Mouse (Mus musculus) embryonic facial prominence, embryonic 10.5 days (tissue): ENCODE measurements at regions not wholly inside any gene's neighbourhood (a gene's known extent, or its start where the extent isn't known, plus 50 kb on each side); places are given as distances from the start of the nearest gene placed in this dataset.

Experiments
- DNase-seq: peaks from one replicate; pipeline ENCODE4 v3.0.0-alpha.2; 2017; ENCODE audit warnings: low spot score
- H3K27ac ChIP-seq: fragments of 300-500 bp; sonication (generic); replicated peaks from 2 replicates; pipeline ENCODE4 v1.5.1; 2016; ENCODE audit warnings: mild to moderate bottlenecking
- H3K27me3 ChIP-seq: fragments of 300-500 bp; sonication (generic); replicated peaks from 2 replicates; pipeline ENCODE4 v1.6.1; 2016; ENCODE audit warnings: low read depth, mild to moderate bottlenecking; ENCODE audit not compliant: poor library complexity, severe bottlenecking
- H3K36me3 ChIP-seq: fragments of 300-500 bp; sonication (generic); replicated peaks from 2 replicates; pipeline ENCODE4 v1.6.1; 2016; ENCODE audit warnings: mild to moderate bottlenecking, moderate library complexity
- H3K4me1 ChIP-seq: fragments of 300-500 bp; sonication (generic); 2 replicates; pipeline ENCODE4 v1.6.1; 2016
- H3K4me3 ChIP-seq: fragments of 300-500 bp; sonication (generic); 2 replicates; pipeline ENCODE4 v1.5.1; 2016; ENCODE audit warnings: mild to moderate bottlenecking, moderate library complexity
- H3K9me3 ChIP-seq: fragments of 300-500 bp; sonication (generic); 2 replicates; pipeline ENCODE4 v1.6.1; 2016; ENCODE audit warnings: mild to moderate bottlenecking
- WGBS: fragments of 180-500 bp; shearing (Covaris S2); methylation state at CpG from one replicate; pipeline ENCODE4 v1.1.7; 2016; 5-methylcytosine and 5-hydroxymethylcytosine counted together

- no peak for DNase-seq
- H3K36me3 ChIP-seq, result no peaks in the 10 kb centered on the region
- H3K27ac ChIP-seq, result no peak overlapping the region
- peaks cover 15% of the 10 kb centered on the region for H3K4me1 ChIP-seq
- H3K4me3 ChIP-seq, result no peak overlapping the region
- peaks cover 43% of the 10 kb centered on the region for H3K27me3 ChIP-seq
- peaks cover 6% of the 10 kb centered on the region; the same call in 1 of the 2 replicates for H3K9me3 ChIP-seq
- WGBS, result 13% methylated on average over 6 of the region's 6 CpGs
These were observed 241.1 kb upstream of the Irx3 start for GRCm38 (mm10) chr8:92042951-92043350.

- H3K27me3 ChIP-seq, result peaks cover 81% of the 10 kb centered on the region
- H3K36me3 ChIP-seq, result no peaks in the 10 kb centered on the region
- WGBS, result 49% methylated on average over 9 of the region's 9 CpGs
- H3K4me3 ChIP-seq, result no peak overlapping the region
- H3K9me3 ChIP-seq, result no peaks in the 10 kb centered on the region
- no peak for DNase-seq
- H3K4me1 ChIP-seq, result peaks cover 31% of the 10 kb centered on the region
- no peak overlapping the region for H3K27ac ChIP-seq
These were observed 228.1 kb upstream of the Irx3 start for GRCm38 (mm10) chr8:92029954-92030353.

GRCm38 (mm10) chr8:92029516-92029915, 227.6 kb upstream of the Irx3 start:
- H3K27me3 ChIP-seq, result peaks cover 81% of the 10 kb centered on the region
- H3K4me1 ChIP-seq, result peaks cover 31% of the 10 kb centered on the region
- H3K27ac ChIP-seq, result no peak overlapping the region
- WGBS, result 54% methylated on average over 6 of the region's 6 CpGs
- no peaks in the 10 kb centered on the region for H3K9me3 ChIP-seq
- no peak for DNase-seq
- no peak overlapping the region for H3K4me3 ChIP-seq
- H3K36me3 ChIP-seq, result no peaks in the 10 kb centered on the region

GRCm38 (mm10) chr8:92028308-92028707, 226.4 kb upstream of the Irx3 start:
- WGBS, result 8% methylated on average over 6 of the region's 6 CpGs
- no peak for DNase-seq
- Histone ChIP-seq H3K4me1 (peaks cover 42% of the 10 kb centered on the region), H3K9me3 (no peaks in the 10 kb centered on the region), H3K4me3 (no peak overlapping the region), H3K27me3 (peaks cover 90% of the 10 kb centered on the region), H3K36me3 (no peaks in the 10 kb centered on the region), H3K27ac (no peak overlapping the region)

DNA sequence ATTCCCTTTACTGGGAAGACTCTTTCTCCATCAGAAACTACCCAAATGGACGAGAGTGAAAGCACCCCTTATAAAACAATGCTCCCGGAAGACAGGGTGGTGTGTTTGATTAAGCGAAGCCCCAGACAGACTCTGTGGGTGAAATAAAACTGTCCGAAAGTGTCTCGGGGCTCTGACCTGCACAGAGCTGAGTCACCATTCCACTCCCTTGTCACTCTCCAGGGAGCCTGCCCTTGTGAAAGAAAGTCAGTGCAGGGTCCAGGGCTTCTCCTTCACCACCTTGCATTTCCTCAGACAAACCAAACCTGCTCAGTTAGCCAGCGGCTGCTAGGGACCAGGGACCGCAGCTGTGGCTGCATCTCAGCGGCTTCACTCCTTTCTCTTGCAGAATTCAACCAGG, 222.3 kb upstream of the Irx3 start:
- WGBS, result 16% methylated on average over 8 of the region's 8 CpGs
- H3K4me3 ChIP-seq, result 0 out of 2 replicates have a peak overlapping the region, but pooled peaks have one; percentile 21
- H3K27ac ChIP-seq, result peak overlapping the region; percentile 51
- peaks cover 28% of the 10 kb centered on the region for H3K4me1 ChIP-seq
- no peak for DNase-seq
- H3K36me3 ChIP-seq, result no peaks in the 10 kb centered on the region
- H3K9me3 ChIP-seq, result no peaks in the 10 kb centered on the region
- peaks cover 89% of the 10 kb centered on the region for H3K27me3 ChIP-seq

GRCm38 (mm10) chr8:92021521-92021920, 219.7 kb upstream of the Irx3 start:
- Histone ChIP-seq H3K4me3 (no peak overlapping the region), H3K27ac (no peak overlapping the region), H3K9me3 (no peaks in the 10 kb centered on the region), H3K4me1 (peaks cover 11% of the 10 kb centered on the region), H3K36me3 (no peaks in the 10 kb centered on the region), H3K27me3 (peaks cover 78% of the 10 kb centered on the region)
- WGBS, result 57% methylated on average over 3 of the region's 3 CpGs
- no peak for DNase-seq

- H3K27ac ChIP-seq, result no peak overlapping the region
- 88% methylated on average over 4 of the region's 4 CpGs for WGBS
- H3K9me3 ChIP-seq, result no peaks in the 10 kb centered on the region
- no peaks in the 10 kb centered on the region for H3K36me3 ChIP-seq
- no peak for DNase-seq
- no peak overlapping the region for H3K4me3 ChIP-seq
- H3K27me3 ChIP-seq, result peaks cover 62% of the 10 kb centered on the region
- peaks cover 14% of the 10 kb centered on the region for H3K4me1 ChIP-seq
These were observed 212.8 kb upstream of the Irx3 start for GRCm38 (mm10) chr8:92014704-92015103.

DNA sequence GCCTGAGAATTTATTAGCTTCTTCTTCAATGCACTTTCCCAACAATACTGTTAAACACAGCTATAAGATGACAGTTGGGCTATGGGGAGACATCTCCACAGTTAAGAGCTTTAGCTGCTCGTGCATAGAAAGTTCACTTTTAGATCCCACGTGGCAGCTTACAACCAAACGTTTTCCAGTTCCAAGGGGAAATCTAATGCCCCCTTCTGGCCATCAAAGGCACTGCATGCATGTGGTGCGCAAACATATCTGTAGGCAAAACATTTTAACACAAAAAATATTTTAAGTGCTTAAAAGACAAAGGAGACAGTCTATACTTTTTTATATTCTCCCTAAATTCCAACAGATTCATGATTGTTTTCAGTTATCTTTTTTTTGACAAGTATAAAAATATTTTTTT, 211.3 kb upstream of the Irx3 start:
- peaks cover 27% of the 10 kb centered on the region for H3K4me1 ChIP-seq
- no peak overlapping the region for H3K4me3 ChIP-seq
- WGBS, result 60% methylated on average over 4 of the region's 4 CpGs
- H3K27ac ChIP-seq, result no peak overlapping the region
- no peaks in the 10 kb centered on the region for H3K9me3 ChIP-seq
- H3K27me3 ChIP-seq, result peaks cover 60% of the 10 kb centered on the region
- no peaks in the 10 kb centered on the region for H3K36me3 ChIP-seq
- DNase-seq, result no peak

GRCm38 (mm10) chr8:92010412-92010811, 208.5 kb upstream of the Irx3 start:
- Histone ChIP-seq H3K36me3 (no peaks in the 10 kb centered on the region), H3K27ac (no peak overlapping the region), H3K4me3 (no peak overlapping the region), H3K9me3 (no peaks in the 10 kb centered on the region), H3K27me3 (peaks cover 61% of the 10 kb centered on the region), H3K4me1 (peaks cover 27% of the 10 kb centered on the region)
- DNase-seq, result no peak
- 88% methylated on average over 4 of the region's 4 CpGs for WGBS

DNA sequence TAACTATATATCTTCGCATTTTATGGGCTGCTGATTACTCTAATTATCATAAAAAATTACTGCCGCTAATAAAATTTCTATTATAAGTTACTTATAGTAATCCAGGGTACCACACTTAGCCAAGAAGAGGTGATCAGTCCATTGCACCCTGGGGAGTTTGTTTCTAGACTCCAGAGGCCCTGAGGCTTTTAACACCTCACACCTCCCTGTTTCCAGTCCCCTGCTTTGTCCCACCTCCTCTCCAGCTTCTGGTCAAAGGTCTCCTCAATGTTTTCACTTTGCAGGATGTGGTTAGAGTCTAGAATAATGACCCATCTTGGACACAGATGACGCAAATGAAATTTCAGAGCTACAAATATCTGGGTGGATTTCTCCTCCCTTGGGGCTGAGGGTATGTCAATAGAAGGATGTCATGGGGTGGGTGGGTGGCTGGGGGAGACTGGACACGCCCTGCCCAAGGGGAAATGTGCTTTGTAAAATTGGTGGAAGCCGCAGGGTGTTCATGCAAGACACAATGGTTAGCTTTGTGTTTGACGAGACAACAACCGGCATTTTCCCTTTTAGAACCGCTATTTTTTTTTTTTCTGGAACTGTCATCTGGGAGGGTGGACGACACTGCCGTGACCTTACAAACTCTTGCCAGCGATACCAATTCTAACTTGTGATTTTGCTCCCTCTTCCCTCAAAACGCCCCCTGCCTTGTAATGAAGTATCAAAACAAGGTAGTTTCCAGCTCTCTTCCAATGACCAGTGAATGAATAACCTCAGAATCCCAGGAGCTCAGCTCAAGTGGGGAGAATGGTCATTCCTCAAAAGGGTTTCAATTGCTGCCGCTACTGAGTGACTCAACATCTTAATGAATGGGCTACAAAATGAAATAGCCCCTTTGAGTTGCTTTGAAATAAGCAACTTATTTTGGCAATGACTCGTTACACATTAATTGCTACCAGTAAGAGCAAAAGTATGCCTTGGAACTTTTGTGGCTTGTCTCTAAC, 207.0 kb upstream of the Irx3 start:
- Histone ChIP-seq H3K9me3 (no peaks in the 10 kb centered on the region), H3K4me3 (no peak overlapping the region), H3K27ac (no peak overlapping the region), H3K36me3 (no peaks in the 10 kb centered on the region), H3K4me1 (peaks cover 23% of the 10 kb centered on the region), H3K27me3 (peaks cover 53% of the 10 kb centered on the region)
- no peak for DNase-seq
- WGBS, result 47% methylated on average over 14 of the region's 14 CpGs

DNA sequence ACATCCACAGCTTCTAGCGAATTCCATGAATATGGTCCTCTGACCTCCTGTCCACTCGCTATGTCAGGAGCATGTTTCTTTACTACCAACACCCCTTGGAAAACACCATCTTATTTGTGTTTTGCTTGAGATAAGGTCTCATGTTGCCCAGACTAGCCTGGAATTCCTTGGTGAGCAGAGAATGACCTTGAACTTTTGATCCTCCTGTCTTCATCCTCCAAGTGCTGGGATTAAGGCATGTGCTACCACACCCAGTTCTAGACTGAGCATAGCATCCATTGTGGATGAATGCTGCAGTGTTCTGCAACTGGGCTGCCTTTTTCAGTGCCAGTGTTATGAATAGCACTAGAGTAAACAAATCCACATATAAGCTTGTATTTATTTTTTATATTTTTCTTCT, 203.2 kb upstream of the Irx3 start:
- Histone ChIP-seq H3K27me3 (peaks cover 56% of the 10 kb centered on the region), H3K4me3 (no peak overlapping the region), H3K4me1 (peaks cover 16% of the 10 kb centered on the region), H3K36me3 (no peaks in the 10 kb centered on the region), H3K27ac (no peak overlapping the region), H3K9me3 (no peaks in the 10 kb centered on the region)
- no peak for DNase-seq
- 86% methylated on average over 2 of the region's 2 CpGs for WGBS

- Histone ChIP-seq H3K4me3 (no peak overlapping the region), H3K9me3 (no peaks in the 10 kb centered on the region), H3K27me3 (peaks cover 58% of the 10 kb centered on the region), H3K4me1 (peaks cover 10% of the 10 kb centered on the region), H3K36me3 (no peaks in the 10 kb centered on the region), H3K27ac (no peak overlapping the region)
- DNase-seq, result no peak
- WGBS, result 66% methylated on average over 10 of the region's 10 CpGs
These were observed 202.7 kb upstream of the Irx3 start for GRCm38 (mm10) chr8:92004532-92004931.

DNA sequence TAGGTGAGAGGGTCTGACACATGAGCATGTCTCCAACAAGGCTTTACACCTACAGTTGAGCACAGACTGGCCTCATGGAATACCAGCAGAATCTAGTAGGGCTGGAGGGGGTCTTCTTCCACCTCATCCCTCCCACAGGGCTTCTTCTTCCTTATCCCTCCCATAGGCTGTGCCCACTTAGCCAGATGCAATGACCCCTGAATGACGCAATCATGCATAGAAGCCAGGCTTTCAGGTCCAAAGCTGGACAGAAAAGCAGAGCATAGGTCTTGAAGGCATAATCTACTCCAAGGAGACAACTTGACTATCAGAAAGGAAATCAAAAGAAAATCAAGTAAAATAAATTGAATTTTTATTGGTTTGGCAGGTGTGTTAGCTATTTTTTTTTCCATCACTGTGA, 198.5 kb upstream of the Irx3 start:
- WGBS, result 91% methylated on average over 1 of the region's 1 CpGs
- no peak overlapping the region for H3K4me3 ChIP-seq
- DNase-seq, result no peak
- H3K4me1 ChIP-seq, result peaks cover 25% of the 10 kb centered on the region
- no peak overlapping the region for H3K27ac ChIP-seq
- peaks cover 71% of the 10 kb centered on the region for H3K27me3 ChIP-seq
- H3K36me3 ChIP-seq, result no peaks in the 10 kb centered on the region
- H3K9me3 ChIP-seq, result peaks cover 9% of the 10 kb centered on the region; the same call in 1 of the 2 replicates
